Mouse (Mus musculus): ENCODE measurements around the gene Gm27027. TPM values are rescaled to one million over a fixed set of nuclear protein-coding genes. Genes with fewer than 3 reads are reported as not detected.
A peak's percentile ranks its signal among the peaks of the same experiment; 100 is the strongest.

The Gm27027 gene
- not detected in 2 replicates for total RNA-seq (2021)
- long read RNA-seq, experiment 1, result 0 reads
- long read RNA-seq, experiment 2, result 0 reads

GRCm38 (mm10) chr2:93996254-93996653 is at the start of gene Gm27027:
Gene Gm27027, minus strand, starts transcription at chr2:93996354.
- no peak for DNase-seq

- peak; percentile 6 for DNase-seq
Observed at GRCm38 (mm10) chr2:94045411-94046090, 49.4 kb upstream of the Gm27027 start.

- DNase-seq, result no peak
Observed at GRCm38 (mm10) chr2:94044174-94044573, 48.0 kb upstream of the Gm27027 start.

GRCm38 (mm10) chr2:94043662-94044061 is 47.5 kb upstream of the Gm27027 start:
- no peak for DNase-seq

- no peak for DNase-seq
Observed at GRCm38 (mm10) chr2:94042461-94042860, 46.3 kb upstream of the Gm27027 start.

GRCm38 (mm10) chr2:94040391-94041125 is 44.4 kb upstream of the Gm27027 start:
- DNase-seq, result no peak

GRCm38 (mm10) chr2:94035428-94036331 is 39.5 kb upstream of the Gm27027 start:
- peak; percentile 79 for DNase-seq

- no peak for DNase-seq
Observed at GRCm38 (mm10) chr2:94030602-94031001, 34.4 kb upstream of the Gm27027 start.

GRCm38 (mm10) chr2:94024637-94025036 is 28.5 kb upstream of the Gm27027 start:
- no peak for DNase-seq

- peak; percentile 96 for DNase-seq
Observed at GRCm38 (mm10) chr2:94010335-94011291, 14.5 kb upstream of the Gm27027 start, which contains the start of gene Alkbh3. Gene Alkbh3, minus strand, starts transcription at chr2:94010807.

- DNase-seq, result peak; percentile 88
Observed at GRCm38 (mm10) chr2:94002331-94002730, 6.2 kb upstream of the Gm27027 start.

- no peak for DNase-seq
Observed at GRCm38 (mm10) chr2:94001918-94002317, 5.8 kb upstream of the Gm27027 start.

GRCm38 (mm10) chr2:94001411-94001810 is 5.3 kb upstream of the Gm27027 start:
- DNase-seq, result peak; percentile 30

GRCm38 (mm10) chr2:93992810-93993209 is 3.3 kb downstream of the Gm27027 start:
- no peak for DNase-seq

- peak; percentile 29 for DNase-seq
Observed at GRCm38 (mm10) chr2:93992259-93992658, 3.9 kb downstream of the Gm27027 start.

- no peak for DNase-seq
Observed at GRCm38 (mm10) chr2:93991336-93991735, 4.8 kb downstream of the Gm27027 start.

- no peak for DNase-seq
Observed at GRCm38 (mm10) chr2:93988440-93988839, 7.7 kb downstream of the Gm27027 start.

- no peak for DNase-seq
Observed at GRCm38 (mm10) chr2:93982457-93983235, 13.5 kb downstream of the Gm27027 start.

- peak; percentile 76 for DNase-seq
Observed at GRCm38 (mm10) chr2:93979249-93980120, 16.7 kb downstream of the Gm27027 start.
